Mouse (Mus musculus): ENCODE measurements around the gene Irf3. TPM values are rescaled to one million over a fixed set of nuclear protein-coding genes. Genes with fewer than 3 reads are reported as not detected.
A peak's percentile ranks its signal among the peaks of the same experiment; 100 is the strongest.

The Irf3 gene
- polyA plus RNA-seq, 1 experiment from 2014 or later, result 84.6 TPM

- no peak overlapping the region for H3K27ac ChIP-seq (replicated peaks; ENCODE audit: low read depth, low read length)
- 68% methylated on average over 20 of the region's 20 CpGs for WGBS
- H3K9ac ChIP-seq (ENCODE audit: low read depth, low read length), result no peak overlapping the region
- H3K27me3 ChIP-seq (replicated peaks; ENCODE audit: control insufficient read depth, insufficient read depth, low read length), result no peaks in the 10 kb centered on the region
- peaks cover 26% of the 10 kb centered on the region; the same call in 1 of the 2 replicates for H3K36me3 ChIP-seq (ENCODE audit: control insufficient read depth, insufficient read depth, low read length)
- ATAC-seq (ENCODE audit: low read depth), result no peak
- no peaks in the 10 kb centered on the region for H3K9me3 ChIP-seq (ENCODE audit: control insufficient read depth, low read length)
- no peak overlapping the region for H3K4me3 ChIP-seq (ENCODE audit: low read depth, low read length)
- no peak for DNase-seq (ENCODE audit: low spot score)
- no peaks in the 10 kb centered on the region for H3K4me1 ChIP-seq (ENCODE audit: control insufficient read depth, insufficient read depth, low read length)
- no peak overlapping the region for H3K4me2 ChIP-seq (ENCODE audit: low read depth, low read length)
Measured at GRCm38 (mm10) chr7:44957183-44957835, 40.1 kb upstream of the Irf3 start.

- Histone ChIP-seq H3K27ac (replicated peaks; ENCODE audit: low read depth, low read length) (no peak overlapping the region), H3K4me2 (ENCODE audit: low read depth, low read length) (no peak overlapping the region), H3K9me3 (ENCODE audit: control insufficient read depth, low read length) (no peaks in the 10 kb centered on the region), H3K4me3 (ENCODE audit: low read depth, low read length) (no peak overlapping the region), H3K36me3 (ENCODE audit: control insufficient read depth, insufficient read depth, low read length) (peaks cover 35% of the 10 kb centered on the region; the same call in 1 of the 2 replicates), H3K9ac (ENCODE audit: low read depth, low read length) (no peak overlapping the region), H3K4me1 (ENCODE audit: control insufficient read depth, insufficient read depth, low read length) (no peaks in the 10 kb centered on the region), H3K27me3 (replicated peaks; ENCODE audit: control insufficient read depth, insufficient read depth, low read length) (no peaks in the 10 kb centered on the region)
- 49% methylated on average over 7 of the region's 7 CpGs for WGBS
- DNase-seq (ENCODE audit: low spot score), result peak; percentile 63
- ATAC-seq (ENCODE audit: low read depth), result no peak
Measured at GRCm38 (mm10) chr7:44958208-44958607, 39.2 kb upstream of the Irf3 start.

GRCm38 (mm10) chr7:44959281-44959680 lies 38.2 kb upstream of the Irf3 start:
- DNase-seq (ENCODE audit: low spot score), result no peak
- H3K4me1 ChIP-seq (ENCODE audit: control insufficient read depth, insufficient read depth, low read length), result no peaks in the 10 kb centered on the region
- no peak overlapping the region for H3K9ac ChIP-seq (ENCODE audit: low read depth, low read length)
- ATAC-seq (ENCODE audit: low read depth), result no peak
- H3K4me2 ChIP-seq (ENCODE audit: low read depth, low read length), result no peak overlapping the region
- H3K4me3 ChIP-seq (ENCODE audit: low read depth, low read length), result no peak overlapping the region
- H3K9me3 ChIP-seq (ENCODE audit: control insufficient read depth, low read length), result no peaks in the 10 kb centered on the region
- no peaks in the 10 kb centered on the region for H3K27me3 ChIP-seq (replicated peaks; ENCODE audit: control insufficient read depth, insufficient read depth, low read length)
- H3K27ac ChIP-seq (replicated peaks; ENCODE audit: low read depth, low read length), result no peak overlapping the region
- 83% methylated on average over 8 of the region's 8 CpGs for WGBS
- peaks cover 46% of the 10 kb centered on the region; the same call in 1 of the 2 replicates for H3K36me3 ChIP-seq (ENCODE audit: control insufficient read depth, insufficient read depth, low read length)

- H3K27ac ChIP-seq (replicated peaks; ENCODE audit: low read depth, low read length), result no peak overlapping the region
- no peak for DNase-seq (ENCODE audit: low spot score)
- no peaks in the 10 kb centered on the region for H3K4me1 ChIP-seq (ENCODE audit: control insufficient read depth, insufficient read depth, low read length)
- no peak for ATAC-seq (ENCODE audit: low read depth)
- H3K36me3 ChIP-seq (ENCODE audit: control insufficient read depth, insufficient read depth, low read length), result peaks cover 52% of the 10 kb centered on the region
- no peaks in the 10 kb centered on the region for H3K27me3 ChIP-seq (replicated peaks; ENCODE audit: control insufficient read depth, insufficient read depth, low read length)
- no peaks in the 10 kb centered on the region for H3K9me3 ChIP-seq (ENCODE audit: control insufficient read depth, low read length)
- no peak overlapping the region for H3K4me2 ChIP-seq (ENCODE audit: low read depth, low read length)
- no peak overlapping the region for H3K4me3 ChIP-seq (ENCODE audit: low read depth, low read length)
- H3K9ac ChIP-seq (ENCODE audit: low read depth, low read length), result no peak overlapping the region
- WGBS, result 86% methylated on average over 10 of the region's 10 CpGs
Measured at GRCm38 (mm10) chr7:44959874-44960511, 37.5 kb upstream of the Irf3 start.

GRCm38 (mm10) chr7:44960512-44960910 lies 36.9 kb upstream of the Irf3 start:
- Histone ChIP-seq H3K36me3 (ENCODE audit: control insufficient read depth, insufficient read depth, low read length) (peaks cover 57% of the 10 kb centered on the region), H3K9ac (ENCODE audit: low read depth, low read length) (no peak overlapping the region), H3K4me1 (ENCODE audit: control insufficient read depth, insufficient read depth, low read length) (no peaks in the 10 kb centered on the region), H3K4me2 (ENCODE audit: low read depth, low read length) (no peak overlapping the region), H3K27me3 (replicated peaks; ENCODE audit: control insufficient read depth, insufficient read depth, low read length) (no peaks in the 10 kb centered on the region), H3K27ac (replicated peaks; ENCODE audit: low read depth, low read length) (no peak overlapping the region), H3K4me3 (ENCODE audit: low read depth, low read length) (no peak overlapping the region), H3K9me3 (ENCODE audit: control insufficient read depth, low read length) (no peaks in the 10 kb centered on the region)
- no peak for DNase-seq (ENCODE audit: low spot score)
- ATAC-seq (ENCODE audit: low read depth), result no peak
- WGBS, result 88% methylated on average over 13 of the region's 13 CpGs

- WGBS, result 75% methylated on average over 8 of the region's 8 CpGs
- H3K9ac ChIP-seq (ENCODE audit: low read depth, low read length), result no peak overlapping the region
- no peaks in the 10 kb centered on the region for H3K27me3 ChIP-seq (replicated peaks; ENCODE audit: control insufficient read depth, insufficient read depth, low read length)
- no peaks in the 10 kb centered on the region for H3K9me3 ChIP-seq (ENCODE audit: control insufficient read depth, low read length)
- DNase-seq (ENCODE audit: low spot score) (no peak), ATAC-seq (ENCODE audit: low read depth) (no peak)
- H3K27ac ChIP-seq (replicated peaks; ENCODE audit: low read depth, low read length), result no peak overlapping the region
- no peaks in the 10 kb centered on the region for H3K4me1 ChIP-seq (ENCODE audit: control insufficient read depth, insufficient read depth, low read length)
- H3K4me2 ChIP-seq (ENCODE audit: low read depth, low read length), result no peak overlapping the region
- H3K36me3 ChIP-seq (ENCODE audit: control insufficient read depth, insufficient read depth, low read length), result peaks cover 72% of the 10 kb centered on the region
- no peak overlapping the region for H3K4me3 ChIP-seq (ENCODE audit: low read depth, low read length)
Measured at GRCm38 (mm10) chr7:44962337-44962736, 35.1 kb upstream of the Irf3 start.

- no peak overlapping the region for H3K4me3 ChIP-seq (ENCODE audit: low read depth, low read length)
- no peak overlapping the region for H3K9ac ChIP-seq (ENCODE audit: low read depth, low read length)
- DNase-seq (ENCODE audit: low spot score) (no peak), ATAC-seq (ENCODE audit: low read depth) (no peak)
- H3K4me1 ChIP-seq (ENCODE audit: control insufficient read depth, insufficient read depth, low read length), result no peaks in the 10 kb centered on the region
- peaks cover 74% of the 10 kb centered on the region for H3K36me3 ChIP-seq (ENCODE audit: control insufficient read depth, insufficient read depth, low read length)
- no peak overlapping the region for H3K4me2 ChIP-seq (ENCODE audit: low read depth, low read length)
- H3K9me3 ChIP-seq (ENCODE audit: control insufficient read depth, low read length), result no peaks in the 10 kb centered on the region
- H3K27me3 ChIP-seq (replicated peaks; ENCODE audit: control insufficient read depth, insufficient read depth, low read length), result no peaks in the 10 kb centered on the region
- H3K27ac ChIP-seq (replicated peaks; ENCODE audit: low read depth, low read length), result no peak overlapping the region
- WGBS, result 90% methylated on average over 5 of the region's 5 CpGs
Measured at GRCm38 (mm10) chr7:44962831-44963230, 34.6 kb upstream of the Irf3 start.

- Histone ChIP-seq H3K4me2 (ENCODE audit: low read depth, low read length) (no peak overlapping the region), H3K4me3 (ENCODE audit: low read depth, low read length) (no peak overlapping the region), H3K9me3 (ENCODE audit: control insufficient read depth, low read length) (no peaks in the 10 kb centered on the region), H3K9ac (ENCODE audit: low read depth, low read length) (no peak overlapping the region), H3K27me3 (replicated peaks; ENCODE audit: control insufficient read depth, insufficient read depth, low read length) (no peaks in the 10 kb centered on the region), H3K4me1 (ENCODE audit: control insufficient read depth, insufficient read depth, low read length) (no peaks in the 10 kb centered on the region), H3K36me3 (ENCODE audit: control insufficient read depth, insufficient read depth, low read length) (peaks cover 76% of the 10 kb centered on the region), H3K27ac (replicated peaks; ENCODE audit: low read depth, low read length) (no peak overlapping the region)
- no peak for DNase-seq (ENCODE audit: low spot score)
- 91% methylated on average over 11 of the region's 13 CpGs for WGBS
- no peak for ATAC-seq (ENCODE audit: low read depth)
Measured at GRCm38 (mm10) chr7:44964990-44965389, 32.5 kb upstream of the Irf3 start.

- Histone ChIP-seq H3K9me3 (ENCODE audit: control insufficient read depth, low read length) (no peaks in the 10 kb centered on the region), H3K4me2 (ENCODE audit: low read depth, low read length) (no peak overlapping the region), H3K27me3 (replicated peaks; ENCODE audit: control insufficient read depth, insufficient read depth, low read length) (no peaks in the 10 kb centered on the region), H3K4me1 (ENCODE audit: control insufficient read depth, insufficient read depth, low read length) (peaks cover 3% of the 10 kb centered on the region), H3K4me3 (ENCODE audit: low read depth, low read length) (no peak overlapping the region), H3K36me3 (ENCODE audit: control insufficient read depth, insufficient read depth, low read length) (peaks cover 67% of the 10 kb centered on the region), H3K27ac (replicated peaks; ENCODE audit: low read depth, low read length) (no peak overlapping the region), H3K9ac (ENCODE audit: low read depth, low read length) (no peak overlapping the region)
- no peak for DNase-seq (ENCODE audit: low spot score)
- ATAC-seq (ENCODE audit: low read depth), result no peak
- WGBS, result 78% methylated on average over 7 of the region's 7 CpGs
Measured at GRCm38 (mm10) chr7:44965975-44966374, 31.5 kb upstream of the Irf3 start.
